Comparison of ENCODE assay signal across 16 mouse cellular contexts in the genomic region with DNA sequence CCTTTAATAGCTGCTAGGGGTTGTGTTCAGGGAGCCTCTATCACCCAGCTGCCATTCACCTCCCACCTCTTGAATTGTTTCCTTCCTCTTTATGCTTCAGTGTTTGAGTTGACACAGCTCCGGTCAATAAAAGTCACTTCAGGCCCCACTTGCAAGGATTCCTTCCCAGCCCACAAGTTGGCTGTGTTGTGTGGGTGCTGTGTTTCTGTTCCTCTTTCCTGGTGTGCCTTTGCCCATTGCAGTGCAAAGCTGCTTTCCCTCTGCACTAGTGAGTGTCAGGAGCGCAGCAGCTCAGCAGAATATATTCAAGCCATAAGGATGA. TPM values are rescaled to one million over a fixed set of nuclear protein-coding genes. Genes with fewer than 3 reads are reported as not detected.
DNase-seq lines count a peak whose midpoint lies in the region; ATAC-seq and TF ChIP-seq lines count a peak whose summit lies in the region.
"Had no signal": no experiment of that assay in that cellular context is flagged by ENCODE, and none has a peak within 500 bp of the region (broad histone marks: within the 10 kb centered on the region; RNA-seq: fewer than 3 reads in every experiment).

No protein-coding gene starts in this region.

- TF ChIP-seq CTCF in lung, adult 2 months (IDR thresholded peaks at IDR 0.05; ENCODE audit: insufficient read depth, low read length) = no peak

- no peaks in the 10 kb centered on the region for H3K79me2 ChIP-seq in macrophage (ENCODE audit: inconsistent target)

- 65% methylated on average over 2 of the region's 2 CpGs for WGBS in lung, adult 2 months
- 8% methylated on average over 2 of the region's 2 CpGs for WGBS in macrophage (ENCODE audit: missing documents)

- H3K27ac ChIP-seq in brown adipose tissue, adult 24 weeks (replicated peaks; ENCODE audit: low read depth, low read length) = peak overlapping the region; percentile 39; the same call in 1 of the 2 replicates
- H3K27ac ChIP-seq in macrophage = peak overlapping the region; percentile 87
- H3K27ac ChIP-seq: gastrocnemius, adult 2 months; hindbrain, embryonic 13.5 days; neural tube, embryonic 13.5 days had no signal

- no peak for TF ChIP-seq POLR2A in lung, adult 2 months (IDR thresholded peaks at IDR 0.05; ENCODE audit: borderline replicate concordance, extremely low read depth, low read depth, low read length)

- H3K4me1 ChIP-seq in lung, adult 2 months (ENCODE audit: control insufficient read depth, insufficient read depth, low read length) = no peaks in the 10 kb centered on the region
- no peaks in the 10 kb centered on the region for H3K4me1 ChIP-seq in brown adipose tissue, adult 24 weeks (ENCODE audit: control insufficient read depth, insufficient read depth, insufficient read length, low read length)
- H3K4me1 ChIP-seq: hindbrain, embryonic 13.5 days; neural tube, embryonic 13.5 days had no signal

- no peak for ATAC-seq in frontal cortex, adult (ENCODE audit: low TSS enrichment)
- ATAC-seq in erythroblast, adult 5-6 weeks (replicated peaks; ENCODE audit: low FRiP score, poor library complexity, severe bottlenecking) = no peak
- ATAC-seq: CD4-positive, CD25-positive, alpha-beta regulatory T cell, adult 4 months; forebrain, embryonic 16.5 days had no signal

- peak; percentile 38 to 43 for DNase-seq in lung, adult 18-20 months
- no peak for DNase-seq in lung, adult 2 months
- DNase-seq in urinary bladder, postnatal 4 days (ENCODE audit: low spot score in 2 of 2) = no peak
- DNase-seq: cerebellum, adult 18-20 months; layer of hippocampus, postnatal 36 days; right cerebral cortex, postnatal 25 days; thymus, postnatal 4 days had no signal

- peaks cover 6% of the 10 kb centered on the region; the same call in 1 of the 2 replicates for H3K36me3 ChIP-seq in macrophage (ENCODE audit: inconsistent target)

- no peak overlapping the region for H3K4me3 ChIP-seq in lung, adult 2 months (replicated peaks; ENCODE audit: extremely low read depth, low read depth, low read length)
- H3K4me3 ChIP-seq in brown adipose tissue, adult 24 weeks (ENCODE audit: insufficient read depth, low read depth, low read length) = no peak overlapping the region
- no peak overlapping the region for H3K4me3 ChIP-seq in macrophage (ENCODE audit: inconsistent target)
- H3K4me3 ChIP-seq: gastrocnemius, adult 2 months; hindbrain, embryonic 13.5 days; neural tube, embryonic 13.5 days had no signal

RNA-seq across cellular contexts. Expression of a gene that starts 45.1 kb away (rescaled TPM):
- 0.51 and 0.83 TPM in 2 replicates for polyA plus RNA-seq in lung, adult 2 months (2012; rRNA removed)
- 3.8 and 4.9 TPM in 2 replicates for polyA plus RNA-seq in brown adipose tissue, adult 24 weeks (2012; ENCODE audit: insufficient read depth, insufficient read length, missing spikeins)
- total RNA-seq in macrophage (2018; cell fraction: chromatin; rRNA removed) = 10 to 100 TPM in 24 of 26 experiments, 1 to 10 TPM in 2; 3.5 to 86.6 (median 38.7) TPM
- 10 to 100 TPM in 9 of 26 experiments, 1 to 10 TPM in 17; 5.6 to 13.4 (median 8.3) TPM for total RNA-seq in macrophage (2018; cell fraction: cytosol; rRNA removed)
- 10 to 100 TPM in 23 of 26 experiments, 1 to 10 TPM in 3; 8.2 to 60.7 (median 22.2) TPM for total RNA-seq in macrophage (2018; cell fraction: nucleus; rRNA removed)
- polyA plus RNA-seq in macrophage (2018) = 3.4 to 6.5 TPM (median 5.8 TPM) in 3 replicates
- total RNA-seq in erythroblast, adult 5-6 weeks (2015; ENCODE audit: low replicate concordance) = 0.77 and 1.5 TPM in 2 replicates
- total RNA-seq in erythroblast, adult 5-6 weeks (2017; ENCODE audit: low replicate concordance) = 1.1 and 1.5 TPM in 2 replicates

RNA-seq across cellular contexts. Expression of a gene that starts 45.3 kb away (rescaled TPM):
- polyA plus RNA-seq in lung, adult 2 months (2012; rRNA removed) = 4.1 and 6.6 TPM in 2 replicates
- 23.5 and 26.5 TPM in 2 replicates for polyA plus RNA-seq in brown adipose tissue, adult 24 weeks (2012; ENCODE audit: insufficient read depth, insufficient read length, missing spikeins)
- 10 to 100 TPM in 24 of 26 experiments, 1 to 10 TPM in 2; 4.5 to 88.7 (median 27.4) TPM for total RNA-seq in macrophage (2018; cell fraction: chromatin; rRNA removed)
- 10 to 100 TPM; 15.6 to 32.8 (median 21.1) TPM for total RNA-seq in macrophage (2018; cell fraction: cytosol; rRNA removed)
- total RNA-seq in macrophage (2018; cell fraction: nucleus; rRNA removed) = 10 to 100 TPM in 25 of 26 experiments, 1 to 10 TPM in 1; 8.2 to 59.5 (median 27.7) TPM
- polyA plus RNA-seq in macrophage (2018) = 18.9 to 64.8 TPM (median 22.2 TPM) in 3 replicates
- total RNA-seq in erythroblast, adult 5-6 weeks (2015; ENCODE audit: low replicate concordance) = 4.0 and 11.0 TPM in 2 replicates
- 2.9 and 14.2 TPM in 2 replicates for total RNA-seq in erythroblast, adult 5-6 weeks (2017; ENCODE audit: low replicate concordance)

Comparison
In these comparisons a context has a peak if more than half of its experiments do, and no peak if none do; other contexts are left out.
1. DNase-seq: peak in lung, adult 18-20 months (2 of 2); none in lung, adult 2 months (single experiment) and urinary bladder, postnatal 4 days (0 of 2).